Mouse (Mus musculus) liver, postnatal 0 days (tissue): Measurements from ENCODE around the gene Tmem169.

ENCODE experiments used
- CTCF ChIP-seq: sonication (generic); IDR thresholded peaks from 2 replicates; pipeline ENCODE4 v1.5.1; 2016; ENCODE audit warnings: antibody characterized with exemption, low read depth
- EP300 ChIP-seq: IDR thresholded peaks from 2 replicates; pipeline ENCODE4 v1.6.1; 2016; ENCODE audit warnings: antibody characterized with exemption, low read depth, mild to moderate bottlenecking

- TF ChIP-seq CTCF (no peak), EP300 (no peak)
Measured at GRCm38 (mm10) chr1:72312701-72313398, 28.7 kb downstream of the Tmem169 start.
